Mouse (Mus musculus) hindbrain, embryonic 13.5 days (tissue): ENCODE measurements around the gene Pom121l2. TPM values are rescaled to one million over a fixed set of nuclear protein-coding genes. Genes with fewer than 3 reads are reported as not detected.

ENCODE experiments used
- ATAC-seq: fragments of 200-750 bp; cut with Nextera tagmentation; 2 replicates; pipeline ENCODE4 v1.8.0; 2017; ENCODE audit warnings: moderate TSS enrichment; ENCODE audit not compliant: low FRiP score
- H3K27ac ChIP-seq: fragments of 300-500 bp; sonication (generic); 2 replicates; pipeline ENCODE4 v1.5.1; 2015; ENCODE audit warnings: inconsistent platforms, mild to moderate bottlenecking, moderate library complexity
- H3K27me3 ChIP-seq: fragments of 300-500 bp; sonication (generic); 2 replicates; pipeline ENCODE4 v1.6.1; 2015; ENCODE audit warnings: mild to moderate bottlenecking, inconsistent platforms
- H3K36me3 ChIP-seq: fragments of 300-500 bp; sonication (generic); 2 replicates; pipeline ENCODE4 v1.6.1; 2015; ENCODE audit warnings: mild to moderate bottlenecking, inconsistent platforms
- H3K4me1 ChIP-seq: fragments of 300-500 bp; sonication (generic); replicated peaks from 2 replicates; pipeline ENCODE4 v1.6.1; 2015; ENCODE audit warnings: inconsistent platforms
- H3K4me2 ChIP-seq: fragments of 300-500 bp; sonication (generic); 2 replicates; pipeline ENCODE4 v1.6.1; 2015; ENCODE audit warnings: inconsistent platforms, mild to moderate bottlenecking, moderate library complexity
- H3K4me3 ChIP-seq: fragments of 300-500 bp; sonication (generic); 2 replicates; pipeline ENCODE4 v1.5.1; 2015; ENCODE audit warnings: mild to moderate bottlenecking, inconsistent platforms
- H3K9ac ChIP-seq: fragments of 300-500 bp; sonication (generic); 2 replicates; pipeline ENCODE4 v1.6.1; 2015; ENCODE audit warnings: mild to moderate bottlenecking, inconsistent platforms
- H3K9me3 ChIP-seq: fragments of 300-500 bp; sonication (generic); 2 replicates; pipeline ENCODE4 v1.6.1; 2016; ENCODE audit warnings: inconsistent platforms
- WGBS: fragments of 180-500 bp; shearing (Covaris S2); methylation state at CpG from one replicate; pipeline ENCODE4 v1.1.7; 2015; 5-methylcytosine and 5-hydroxymethylcytosine counted together
- polyA plus RNA-seq: library from polyadenylated mRNA; unstranded; fragments of >200 nt; fragmentation: Nextera tagmentation; extraction: Ambion mirVana; gene quantifications from 2 replicates; pipeline ENCODE4 v1.2.1, GENCODE M21; 2015

Gene Pom121l2
- not detected in 2 replicates for polyA plus RNA-seq

GRCm38 (mm10) chr13:21980981-21981802 is at the start of gene Pom121l2:
Pom121l2 (plus strand) TSS chr13:21981194.
- Histone ChIP-seq H3K27me3 (peaks cover 84% of the 10 kb centered on the region), H3K4me2 (peak within 1 kb of the TSS; percentile 98), H3K4me1 (peaks cover 13% of the 10 kb centered on the region), H3K9ac (peak within 1 kb of the TSS; percentile 78), H3K27ac (no peak within 1 kb of the TSS), H3K36me3 (no peaks in the 10 kb centered on the region), H3K9me3 (no peaks in the 10 kb centered on the region), H3K4me3 (peak within 1 kb of the TSS; percentile 57)
- 1% methylated on average over 58 of the region's 58 CpGs for WGBS
- ATAC-seq, result peak; percentile 72

DNA sequence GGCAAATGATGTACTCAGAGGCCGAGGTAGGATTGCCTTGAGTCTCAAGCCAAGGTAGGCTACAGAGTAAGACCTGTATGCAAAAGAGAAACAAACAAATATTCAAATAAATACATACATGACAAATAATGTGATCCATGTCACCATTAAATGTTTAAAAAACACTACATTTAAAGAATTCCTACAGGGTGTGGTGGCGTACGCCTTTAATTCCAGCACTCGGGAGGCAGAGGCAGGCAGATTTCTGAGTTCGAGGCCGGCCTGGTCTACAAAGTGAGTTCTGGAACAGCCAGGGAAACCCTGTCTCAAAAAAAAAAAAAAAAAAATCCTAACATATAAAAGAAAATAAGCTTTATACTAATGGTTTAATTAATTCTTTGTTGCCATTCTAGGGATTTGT is 49.3 kb upstream of the Pom121l2 start:
- Histone ChIP-seq H3K4me2 (no peak overlapping the region), H3K4me1 (no peaks in the 10 kb centered on the region), H3K27me3 (peaks cover 48% of the 10 kb centered on the region), H3K27ac (no peak overlapping the region), H3K4me3 (no peak overlapping the region), H3K36me3 (no peaks in the 10 kb centered on the region), H3K9me3 (no peaks in the 10 kb centered on the region), H3K9ac (no peak overlapping the region)
- ATAC-seq, result no peak
- 52% methylated on average over 6 of the region's 6 CpGs for WGBS

GRCm38 (mm10) chr13:21933626-21934548 is 47.1 kb upstream of the Pom121l2 start:
- H3K27me3 ChIP-seq, result peaks cover 52% of the 10 kb centered on the region
- H3K4me3 ChIP-seq, result no peak overlapping the region
- no peak overlapping the region for H3K27ac ChIP-seq
- peak overlapping the region; percentile 23; the same call in 1 of the 2 replicates for H3K4me2 ChIP-seq
- H3K9me3 ChIP-seq, result no peaks in the 10 kb centered on the region
- no peak for ATAC-seq
- 4% methylated on average over 28 of the region's 28 CpGs for WGBS
- no peaks in the 10 kb centered on the region for H3K36me3 ChIP-seq
- H3K9ac ChIP-seq, result no peak overlapping the region
- no peaks in the 10 kb centered on the region for H3K4me1 ChIP-seq

DNA sequence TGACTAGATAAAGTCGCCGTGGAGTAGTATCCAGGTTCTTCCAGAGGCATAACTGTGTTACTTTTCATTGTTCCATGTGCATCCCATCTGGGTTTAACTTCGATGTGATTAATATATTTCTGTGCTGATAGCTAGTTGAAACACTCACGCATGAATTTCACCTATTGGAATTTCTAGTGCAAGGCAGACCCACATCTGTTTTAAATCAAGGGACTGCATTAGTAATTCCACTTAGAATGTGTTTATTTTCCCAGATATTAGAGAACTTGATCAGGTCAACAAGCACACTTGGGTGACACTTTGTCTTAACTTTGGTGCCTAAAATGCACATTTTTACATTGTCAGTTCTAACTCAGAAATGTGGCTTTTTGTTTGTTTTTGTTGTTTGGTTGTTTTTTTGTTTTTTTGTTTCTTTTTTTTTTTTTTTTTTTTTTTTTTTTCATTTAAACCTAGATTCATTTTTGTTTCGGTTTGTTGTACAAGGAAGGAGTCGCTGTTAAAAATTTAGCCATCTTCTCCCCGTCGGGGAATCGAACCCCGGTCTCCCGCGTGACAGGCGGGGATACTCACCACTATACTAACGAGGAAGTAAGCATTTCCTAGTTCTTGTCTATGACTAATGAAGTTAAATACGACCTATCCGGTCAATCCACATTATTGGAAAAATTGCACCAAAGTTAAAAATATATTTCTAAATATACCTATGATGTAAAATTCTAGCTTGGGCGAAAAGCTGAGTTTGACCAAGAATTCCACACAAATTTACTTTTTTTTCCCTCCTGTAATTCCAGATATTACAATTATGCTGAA is 45.8 kb upstream of the Pom121l2 start:
- no peak overlapping the region for H3K4me3 ChIP-seq
- WGBS, result 11% methylated on average over 17 of the region's 17 CpGs
- H3K9me3 ChIP-seq, result no peaks in the 10 kb centered on the region
- H3K4me1 ChIP-seq, result no peaks in the 10 kb centered on the region
- H3K9ac ChIP-seq, result no peak overlapping the region
- peaks cover 46% of the 10 kb centered on the region for H3K27me3 ChIP-seq
- no peak overlapping the region for H3K27ac ChIP-seq
- H3K4me2 ChIP-seq, result no peak overlapping the region
- no peak for ATAC-seq
- no peaks in the 10 kb centered on the region for H3K36me3 ChIP-seq

GRCm38 (mm10) chr13:21935833-21936232 is 45.2 kb upstream of the Pom121l2 start:
- H3K27ac ChIP-seq, result no peak overlapping the region
- H3K4me3 ChIP-seq, result 0 out of 2 replicates have a peak overlapping the region, but pooled peaks have one; percentile 12
- no peak for ATAC-seq
- WGBS, result 4% methylated on average over 7 of the region's 7 CpGs
- H3K36me3 ChIP-seq, result no peaks in the 10 kb centered on the region
- no peaks in the 10 kb centered on the region for H3K4me1 ChIP-seq
- H3K4me2 ChIP-seq, result no peak overlapping the region
- H3K27me3 ChIP-seq, result peaks cover 40% of the 10 kb centered on the region
- H3K9ac ChIP-seq, result no peak overlapping the region
- no peaks in the 10 kb centered on the region for H3K9me3 ChIP-seq

GRCm38 (mm10) chr13:21936968-21937367 is 44.0 kb upstream of the Pom121l2 start:
- H3K4me2 ChIP-seq, result peak overlapping the region; percentile 26; the same call in 1 of the 2 replicates
- H3K27ac ChIP-seq, result no peak overlapping the region
- no peak overlapping the region for H3K4me3 ChIP-seq
- no peak overlapping the region for H3K9ac ChIP-seq
- H3K9me3 ChIP-seq, result no peaks in the 10 kb centered on the region
- no peaks in the 10 kb centered on the region for H3K36me3 ChIP-seq
- 0 out of 2 replicates have a peak, but pooled peaks cover 2% of the 10 kb centered on the region for H3K4me1 ChIP-seq
- 2% methylated on average over 17 of the region's 17 CpGs for WGBS
- peaks cover 36% of the 10 kb centered on the region for H3K27me3 ChIP-seq
- ATAC-seq, result no peak

- peak overlapping the region; percentile 49; the same call in 1 of the 2 replicates for H3K9ac ChIP-seq
- H3K4me1 ChIP-seq, result 0 out of 2 replicates have a peak, but pooled peaks cover 2% of the 10 kb centered on the region
- H3K4me3 ChIP-seq, result peak overlapping the region; percentile 41
- peak; percentile 74 for ATAC-seq
- H3K9me3 ChIP-seq, result no peaks in the 10 kb centered on the region
- peak overlapping the region; percentile 47 for H3K4me2 ChIP-seq
- no peaks in the 10 kb centered on the region for H3K36me3 ChIP-seq
- no peak overlapping the region for H3K27ac ChIP-seq
- H3K27me3 ChIP-seq, result peaks cover 27% of the 10 kb centered on the region
- under 1% methylated on average over 19 of the region's 19 CpGs for WGBS
These were observed 40.8 kb upstream of the Pom121l2 start for GRCm38 (mm10) chr13:21940213-21940612.

- WGBS, result under 1% methylated on average over 16 of the region's 16 CpGs
- peak overlapping the region; percentile 66 for H3K9ac ChIP-seq
- peak; percentile 40; the same call in 1 of the 2 replicates for ATAC-seq
- H3K4me3 ChIP-seq, result peak overlapping the region; percentile 41
- H3K27ac ChIP-seq, result peak overlapping the region; percentile 55; the same call in 1 of the 2 replicates
- H3K27me3 ChIP-seq, result peaks cover 27% of the 10 kb centered on the region
- no peaks in the 10 kb centered on the region for H3K36me3 ChIP-seq
- H3K9me3 ChIP-seq, result no peaks in the 10 kb centered on the region
- H3K4me2 ChIP-seq, result peak overlapping the region; percentile 47
- H3K4me1 ChIP-seq, result peaks cover 6% of the 10 kb centered on the region; the same call in 1 of the 2 replicates
These were observed 40.1 kb upstream of the Pom121l2 start for GRCm38 (mm10) chr13:21940811-21941321.

- H3K36me3 ChIP-seq, result peaks cover 4% of the 10 kb centered on the region
- peaks cover 20% of the 10 kb centered on the region for H3K4me1 ChIP-seq
- no peak overlapping the region for H3K27ac ChIP-seq
- no peak overlapping the region for H3K4me3 ChIP-seq
- H3K27me3 ChIP-seq, result peaks cover 7% of the 10 kb centered on the region
- H3K9ac ChIP-seq, result no peak overlapping the region
- no peak overlapping the region for H3K4me2 ChIP-seq
- H3K9me3 ChIP-seq, result no peaks in the 10 kb centered on the region
- 70% methylated on average over 1 of the region's 1 CpGs for WGBS
- ATAC-seq, result no peak
These were observed 37.4 kb upstream of the Pom121l2 start for GRCm38 (mm10) chr13:21943644-21944043.

DNA sequence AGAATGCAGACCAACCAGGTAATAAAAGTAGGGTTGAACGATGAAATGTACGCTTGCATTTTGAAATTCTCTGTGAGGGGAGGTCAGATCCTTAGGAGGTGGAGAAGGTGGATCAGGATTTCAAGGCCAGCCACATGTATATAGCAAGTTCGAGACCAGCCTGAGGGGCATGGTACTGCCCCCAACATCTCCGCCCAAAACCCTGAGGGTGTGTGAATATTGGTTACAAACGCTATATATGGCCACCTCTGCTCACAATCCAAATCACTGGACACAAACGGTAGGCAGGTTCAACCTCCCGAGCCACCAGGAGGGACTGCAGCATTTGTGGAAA is 36.4 kb upstream of the Pom121l2 start:
- H3K27ac ChIP-seq, result peak overlapping the region; percentile 83
- no peaks in the 10 kb centered on the region for H3K27me3 ChIP-seq
- H3K9me3 ChIP-seq, result no peaks in the 10 kb centered on the region
- peak overlapping the region; percentile 75 for H3K4me3 ChIP-seq
- peak overlapping the region; percentile 87; the same call in 1 of the 2 replicates for H3K9ac ChIP-seq
- H3K4me1 ChIP-seq, result peaks cover 20% of the 10 kb centered on the region
- H3K36me3 ChIP-seq, result peaks cover 13% of the 10 kb centered on the region
- peak overlapping the region; percentile 88 for H3K4me2 ChIP-seq
- WGBS, result 1% methylated on average over 7 of the region's 7 CpGs
- no peak; the same call in 1 of the 2 replicates for ATAC-seq
